Mouse (Mus musculus) cerebellum, postnatal 4 days (tissue): ENCODE data around the gene 4931406C07Rik.

Experiments used
- DNase-seq, 2 experiments: peaks; one replicate each; pipeline ENCODE4 v3.0.0; 2022; ENCODE audit warnings: low spot score in 2 of 2, mixed read lengths in 1 of 2

Gene 4931406C07Rik

DNA sequence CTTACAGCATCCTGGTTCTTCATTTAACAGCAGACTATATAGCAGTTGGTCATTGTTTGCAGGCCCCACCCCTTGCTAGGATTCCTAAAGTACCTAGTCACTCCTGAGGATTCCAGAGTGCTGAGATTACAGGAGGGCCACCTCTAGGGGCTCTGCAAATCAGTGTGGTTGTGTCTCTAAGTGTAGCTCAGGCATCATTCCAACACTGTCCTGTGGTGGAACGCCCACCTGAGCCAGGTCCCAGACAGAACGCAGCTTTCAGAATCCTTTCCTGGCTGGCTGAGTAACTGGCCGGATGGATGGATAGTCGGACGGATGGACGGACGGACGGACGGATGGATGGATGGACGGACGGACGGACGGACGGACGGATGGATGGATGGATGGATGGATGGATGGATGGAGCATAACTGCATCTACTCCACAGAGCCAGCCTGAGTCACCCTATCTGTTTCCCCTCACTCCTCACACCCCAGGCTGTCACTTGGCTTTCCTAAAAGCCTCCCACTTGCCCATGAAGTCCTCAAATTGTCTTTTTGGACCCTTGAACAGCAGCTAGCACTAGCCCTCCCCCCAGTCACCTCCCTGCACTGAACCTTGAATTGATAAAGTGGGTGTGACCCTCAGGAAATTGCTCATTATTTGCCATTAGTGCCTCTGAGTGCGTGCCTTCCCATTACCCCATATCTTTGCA is 67.8 kb downstream of the 4931406C07Rik start:
- no peak for DNase-seq

GRCm38 (mm10) chr9:15237516-15238296 is 68.5 kb downstream of the 4931406C07Rik start:
- DNase-seq: no peak

DNA sequence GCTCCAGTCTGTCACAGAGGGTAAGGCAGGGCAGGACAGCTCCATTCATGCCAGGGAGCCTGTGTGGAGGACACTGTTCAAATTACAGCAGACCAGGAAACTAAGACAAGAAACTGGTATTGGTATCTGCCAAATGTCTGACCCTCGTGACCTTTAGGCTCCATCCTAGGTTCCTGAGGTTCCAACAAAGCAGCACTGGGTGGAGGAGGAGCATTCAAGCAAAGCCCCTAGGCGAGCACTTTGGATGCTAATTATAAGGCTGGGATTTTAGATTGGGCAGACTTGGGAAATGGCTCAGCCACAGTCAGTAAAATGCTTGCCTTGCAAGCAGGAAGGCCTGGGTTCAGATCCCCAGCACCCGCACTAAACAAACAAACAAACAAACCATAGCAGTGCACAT is 70.3 kb downstream of the 4931406C07Rik start:
- DNase-seq: no peak

GRCm38 (mm10) chr9:15233604-15234003 is 72.6 kb downstream of the 4931406C07Rik start:
- no peak for DNase-seq
